Mouse (Mus musculus) ES-E14 (cell line): ENCODE measurements around the gene Ehmt1. TPM values are rescaled to one million over a fixed set of nuclear protein-coding genes. Genes with fewer than 3 reads are reported as not detected.

Experiments
- DNase-seq: peaks from one replicate; pipeline ENCODE4 v3.0.0-alpha.2; 2013; ENCODE audit warnings: low read depth, low spot score
- H3K27ac ChIP-seq: 2 replicates; pipeline ENCODE4 v1.5.1; 2012; ENCODE audit warnings: low read depth, mild to moderate bottlenecking, low read length, moderate library complexity, mixed read lengths; ENCODE audit not compliant: poor library complexity, insufficient read depth, severe bottlenecking
- H3K36me3 ChIP-seq: 2 replicates; pipeline ENCODE4 v1.6.1; 2012; ENCODE audit warnings: mild to moderate bottlenecking, low read length, moderate library complexity, mixed read lengths; ENCODE audit not compliant: control insufficient read depth, poor library complexity, insufficient read depth, severe bottlenecking
- H3K4me1 ChIP-seq, 2 experiments: fragments of 150-350 bp in 1 of 2; sonication (generic) in 1 of 2; 2 replicates each; pipeline ENCODE4 v1.6.1; 2012; ENCODE audit warnings: low read length in 2 of 2, mild to moderate bottlenecking in 1 of 2, mixed read lengths in 1 of 2; ENCODE audit not compliant: control insufficient read depth in 2 of 2, insufficient read depth in 2 of 2, poor library complexity in 1 of 2
- H3K4me3 ChIP-seq, 2 experiments: fragments of 150-350 bp in 1 of 2; sonication (generic) in 1 of 2; 2 replicates each; pipeline ENCODE4 v1.5.1; 2012; ENCODE audit warnings: low read length in 2 of 2, low read depth in 1 of 2, mild to moderate bottlenecking in 1 of 2, mixed read lengths in 1 of 2; ENCODE audit not compliant: insufficient read depth in 1 of 2, poor library complexity in 1 of 2, severe bottlenecking in 1 of 2
- H3K9ac ChIP-seq: 2 replicates; pipeline ENCODE4 v1.6.1; 2012; ENCODE audit warnings: low read depth, mild to moderate bottlenecking, low read length, mixed read lengths; ENCODE audit not compliant: poor library complexity, insufficient read depth, severe bottlenecking
- H3K9me3 ChIP-seq: fragments of 150-350 bp; sonication (generic); 2 replicates; pipeline ENCODE4 v1.6.1; 2012; ENCODE audit warnings: low read depth, mild to moderate bottlenecking, low read length; ENCODE audit not compliant: control insufficient read depth, insufficient read depth
- CHD2 ChIP-seq: IDR thresholded peaks from 2 replicates; pipeline ENCODE4 v1.6.1; 2014; ENCODE audit warnings: mild to moderate bottlenecking, low read depth, low read length, inconsistent platforms
- HCFC1 ChIP-seq: IDR thresholded peaks from 2 replicates; pipeline ENCODE4 v1.6.1; 2012; ENCODE audit warnings: low read length, inconsistent platforms, borderline replicate concordance; ENCODE audit not compliant: insufficient read depth
- MAFK ChIP-seq: IDR thresholded peaks from 2 replicates; pipeline ENCODE4 v1.6.1; 2014; ENCODE audit warnings: mild to moderate bottlenecking, low read depth, low read length, inconsistent platforms; ENCODE audit not compliant: insufficient read depth
- ZC3H11A ChIP-seq: IDR thresholded peaks from 2 replicates; pipeline ENCODE4 v1.6.1; 2012; ENCODE audit warnings: low read depth, mild to moderate bottlenecking, inconsistent platforms, low read length, borderline replicate concordance
- ZNF384 ChIP-seq: IDR thresholded peaks from 2 replicates; pipeline ENCODE4 v1.6.1; 2012; ENCODE audit warnings: low read depth, low read length, inconsistent platforms
- in situ Hi-C, 2 experiments: fragments of 600-800 bp; cut with MboI; formaldehyde crosslinking; loops; one replicate each; pipeline ENCODE4 v1.15.1; 2025; ENCODE audit warnings: low sequenced_read_pairs in 2 of 2, inconsistent platforms in 1 of 2; ENCODE audit not compliant: unreplicated experiment in 2 of 2
- total RNA-seq: library from RNA; depleted of rRNA; stranded (reverse); fragments of 300-350 nt; gene quantifications from 2 replicates; pipeline ENCODE4 v1.2.3, GENCODE M21; 2012

Gene Ehmt1
- total RNA-seq, 1 experiment = 55.1 TPM

DNA sequence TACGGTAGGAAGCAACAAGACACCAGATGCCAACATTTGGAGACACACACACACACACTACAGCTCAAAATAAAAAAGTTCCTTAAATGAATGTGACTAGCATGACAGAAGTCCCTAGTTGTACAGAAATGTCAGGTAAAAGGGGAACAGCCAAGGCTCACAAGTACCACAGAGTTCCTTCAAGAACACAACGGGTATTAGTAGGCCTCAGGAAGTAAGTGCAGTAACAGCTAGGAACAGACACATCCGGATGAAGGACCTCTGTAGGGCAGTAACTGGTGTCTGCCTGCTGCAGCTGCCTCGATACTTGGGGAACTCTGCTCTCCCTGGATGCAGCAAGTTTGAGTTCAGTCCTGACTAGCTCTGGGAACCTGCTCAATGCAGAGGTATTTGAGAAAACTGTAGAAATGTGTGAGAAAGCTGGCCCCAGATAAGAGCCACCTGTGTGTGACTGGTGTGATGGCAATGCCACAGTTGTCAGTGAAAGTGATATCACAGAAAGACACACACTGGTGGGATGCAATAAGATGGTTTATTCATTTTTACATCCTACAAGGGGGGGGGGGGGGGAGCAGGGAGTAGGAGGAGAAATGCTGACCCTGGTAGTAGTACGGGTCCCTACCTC lies 122.5 kb downstream of the Ehmt1 start:
- DNase-seq = no peak
- Histone ChIP-seq H3K9ac (no peak overlapping the region), H3K27ac (no peak overlapping the region), H3K36me3 (peaks cover 17% of the 10 kb centered on the region), H3K9me3 (no peaks in the 10 kb centered on the region), H3K4me1 (no peaks in the 10 kb centered on the region), H3K4me3 (no peak overlapping the region)
- in situ Hi-C loops = no loop called here
- TF ChIP-seq HCFC1 = no peak
- TF ChIP-seq ZNF384 = no peak
- TF ChIP-seq CHD2 = no peak
- no peak for TF ChIP-seq ZC3H11A
- TF ChIP-seq MAFK = no peak

DNA sequence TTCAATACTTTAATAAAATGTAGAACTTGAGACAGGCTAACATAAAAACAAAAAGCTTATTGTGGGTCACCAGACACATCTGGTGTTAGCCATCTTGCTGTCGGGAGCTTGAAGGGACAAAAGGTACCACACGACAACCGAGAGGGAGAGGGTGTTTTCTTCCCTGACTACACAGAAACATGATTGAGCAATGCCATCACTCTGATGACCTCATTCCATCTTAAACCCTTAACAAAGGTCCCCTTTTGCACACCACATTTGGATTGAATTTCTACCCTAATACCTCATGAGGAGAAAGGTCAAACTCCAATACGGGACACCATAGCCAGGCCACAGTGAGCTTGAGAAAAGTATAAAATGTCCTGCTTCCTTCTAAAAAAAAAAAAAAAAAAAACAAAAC lies 132.2 kb downstream of the Ehmt1 start:
- H3K9me3 ChIP-seq = no peaks in the 10 kb centered on the region
- in situ Hi-C loops = no loop called here
- no peak overlapping the region for H3K4me3 ChIP-seq
- H3K4me1 ChIP-seq = no peaks in the 10 kb centered on the region
- H3K27ac ChIP-seq = no peak overlapping the region
- DNase-seq = no peak
- H3K9ac ChIP-seq = no peak overlapping the region
- TF ChIP-seq ZC3H11A (no peak), HCFC1 (no peak), CHD2 (no peak), ZNF384 (no peak), MAFK (no peak)
- peaks cover 15% of the 10 kb centered on the region for H3K36me3 ChIP-seq

DNA sequence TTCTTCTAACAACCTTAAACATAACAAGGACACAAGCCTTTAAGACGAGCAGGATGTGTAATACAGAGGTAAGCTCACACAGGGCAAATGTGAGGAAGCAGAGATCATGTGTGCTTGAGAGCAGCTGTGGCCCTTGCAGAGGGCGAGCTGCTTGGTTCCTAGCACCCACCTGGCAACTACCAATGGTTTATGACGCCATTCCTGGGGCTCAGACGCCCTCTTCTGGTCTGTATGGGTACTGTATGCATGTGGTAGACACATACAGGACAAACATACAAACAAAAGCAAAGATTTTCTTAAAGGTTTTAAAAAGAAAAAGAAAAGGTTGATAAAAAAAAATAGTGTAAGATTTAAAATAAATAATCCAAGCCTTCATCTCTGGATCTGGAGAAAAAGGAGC lies 138.2 kb downstream of the Ehmt1 start:
- Histone ChIP-seq H3K4me3 (no peak overlapping the region), H3K9me3 (no peaks in the 10 kb centered on the region), H3K9ac (no peak overlapping the region), H3K36me3 (no peaks in the 10 kb centered on the region), H3K4me1 (peaks cover 0 to 10% of the 10 kb centered on the region in 2 experiments; a peak in 2 of 4 replicates), H3K27ac (no peak overlapping the region)
- DNase-seq = peak; percentile 39
- TF ChIP-seq ZNF384 = no peak
- TF ChIP-seq CHD2 = no peak
- no peak for TF ChIP-seq MAFK
- peak; percentile 60; the same call in 1 of the 2 replicates for TF ChIP-seq ZC3H11A
- in situ Hi-C loops = no loop called here

DNA sequence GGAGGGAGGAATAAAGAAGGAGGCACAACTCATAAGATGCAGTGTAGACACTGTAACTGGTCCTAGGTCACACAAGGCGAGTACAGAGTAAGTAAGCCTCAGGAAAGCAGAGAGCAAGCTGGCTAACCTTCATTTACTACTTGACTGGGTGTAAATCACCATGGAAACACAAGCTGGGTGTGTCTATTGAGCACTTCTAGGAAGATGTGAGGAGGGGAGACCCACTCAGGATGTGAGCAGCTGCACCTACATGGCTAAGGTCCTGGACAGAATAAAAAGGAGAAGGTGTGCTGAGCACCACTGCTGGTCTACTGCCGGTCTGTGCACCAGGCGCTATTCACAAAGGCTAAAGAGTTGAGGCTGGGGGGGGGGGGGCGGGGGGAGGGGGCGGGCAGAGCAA lies 142.6 kb downstream of the Ehmt1 start:
- no peak overlapping the region for H3K4me3 ChIP-seq
- in situ Hi-C loops = no loop called here
- DNase-seq = no peak
- no peaks in the 10 kb centered on the region for H3K36me3 ChIP-seq
- no peak overlapping the region for H3K9ac ChIP-seq
- H3K9me3 ChIP-seq = no peaks in the 10 kb centered on the region
- H3K27ac ChIP-seq = no peak overlapping the region
- H3K4me1 ChIP-seq = peaks cover 0 to 12% of the 10 kb centered on the region in 2 experiments; a peak in 2 of 4 replicates
- no peak for TF ChIP-seq CHD2
- no peak for TF ChIP-seq ZNF384
- TF ChIP-seq ZC3H11A = no peak
- no peak for TF ChIP-seq HCFC1
- TF ChIP-seq MAFK = no peak
